Mouse (Mus musculus): ENCODE data around the gene Olfr963.

- TF ChIP-seq CTCF (IDR thresholded peaks at IDR 0.05; ENCODE audit: borderline replicate concordance, control insufficient read depth, extremely low read depth, insufficient read depth, low read length, poor library complexity): no peak
- TF ChIP-seq POLR2A (IDR thresholded peaks at IDR 0.05; ENCODE audit: control insufficient read depth, extremely low read depth, insufficient read depth, low read length, poor library complexity): no peak
Measured at GRCm38 (mm10) chr9:39707017-39707416, 40.0 kb downstream of the Olfr963 start, which contains the start of gene Olfr149.

Data from thymus, adult 2 months (tissue).